Mouse (Mus musculus): Measurements from ENCODE around the gene Atp23.
"Not testable (repeated sequence)": the region's sequence is repeated elsewhere in the genome, so short reads cannot be mapped to it uniquely, and the experiment has no call there.

The Atp23 gene

DNA sequence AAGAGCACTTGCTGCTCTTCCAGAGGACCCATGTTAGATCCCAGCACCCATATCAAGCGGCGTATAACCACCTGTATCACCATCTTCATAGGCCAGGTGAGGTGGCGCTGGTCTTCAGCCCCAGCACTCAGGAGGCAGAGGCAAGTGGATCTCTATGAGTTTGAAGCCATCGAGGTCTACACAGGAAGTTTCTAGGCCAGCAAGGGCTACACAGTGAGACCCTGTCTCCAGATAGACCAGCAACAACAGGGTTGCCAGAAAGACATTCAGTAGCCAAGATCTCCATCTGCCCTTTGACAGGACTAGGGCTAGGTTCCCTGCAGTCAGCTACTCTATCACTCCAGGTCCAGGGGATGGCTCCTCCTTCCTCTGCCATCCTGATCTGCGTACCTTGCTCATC, 5.7 kb upstream of the Atp23 start:
- DNase-seq: no peak

DNA sequence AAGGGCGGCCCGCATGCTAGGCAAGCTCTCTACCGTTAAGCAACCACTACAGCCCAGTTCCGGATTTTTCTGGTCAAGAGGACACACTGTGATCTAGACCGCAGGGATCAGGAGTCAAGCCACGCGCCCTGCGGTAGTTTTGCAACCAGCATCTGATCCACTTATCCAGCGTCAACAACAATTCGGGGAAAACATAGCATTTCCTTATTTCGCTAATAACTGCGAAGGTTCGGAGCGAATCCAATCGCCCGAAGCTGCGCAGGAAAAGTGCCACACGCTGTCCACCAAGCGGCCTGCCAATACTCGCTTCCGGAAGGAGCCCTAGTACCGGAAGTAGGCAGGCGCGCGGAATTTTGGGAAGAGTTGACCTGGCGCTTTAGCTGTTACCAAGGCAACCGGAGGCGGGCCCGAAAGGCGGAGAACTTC, 4.5 kb upstream of the Atp23 start:
- peak; percentile 68 for DNase-seq

DNA sequence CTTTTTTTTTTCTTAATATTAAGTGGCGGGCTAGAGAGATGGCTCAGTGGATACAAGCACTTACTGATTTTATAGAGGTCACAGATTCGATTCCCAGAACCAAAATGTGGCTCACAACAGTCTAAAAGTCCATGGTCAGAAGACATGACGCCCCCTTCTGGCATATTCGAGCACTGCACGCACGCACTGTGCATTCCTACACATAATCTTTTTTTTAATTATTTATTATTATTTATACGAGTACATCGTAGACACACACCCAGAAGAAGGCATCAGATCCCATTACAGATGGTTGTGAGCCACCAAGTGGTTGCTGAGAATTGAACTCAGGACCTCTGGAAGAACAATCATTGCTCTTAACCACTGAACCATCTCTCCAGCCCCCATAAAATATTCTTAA, 3.9 kb upstream of the Atp23 start:
- peak; percentile 41 to 45 for DNase-seq

DNA sequence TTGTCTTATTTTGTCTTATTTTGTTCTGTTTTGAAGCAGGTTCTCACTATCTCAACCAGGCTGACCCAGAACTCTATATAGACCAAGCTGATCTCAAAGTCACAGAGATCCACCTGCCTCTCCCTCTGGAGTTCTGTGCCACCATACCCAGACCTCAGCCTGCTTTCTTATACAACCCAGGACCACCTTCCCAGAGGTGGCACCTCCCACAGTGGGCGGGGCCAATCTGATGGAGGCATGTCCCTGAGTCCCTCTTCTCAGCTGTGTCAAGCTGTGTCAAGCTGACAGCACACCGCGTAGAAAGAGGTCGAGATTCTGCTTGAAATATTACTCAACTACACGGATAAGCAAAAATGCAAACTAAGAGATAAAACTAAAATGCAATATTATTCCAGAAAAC, 3.1 kb upstream of the Atp23 start:
- peak; percentile 38 to 46 for DNase-seq

DNA sequence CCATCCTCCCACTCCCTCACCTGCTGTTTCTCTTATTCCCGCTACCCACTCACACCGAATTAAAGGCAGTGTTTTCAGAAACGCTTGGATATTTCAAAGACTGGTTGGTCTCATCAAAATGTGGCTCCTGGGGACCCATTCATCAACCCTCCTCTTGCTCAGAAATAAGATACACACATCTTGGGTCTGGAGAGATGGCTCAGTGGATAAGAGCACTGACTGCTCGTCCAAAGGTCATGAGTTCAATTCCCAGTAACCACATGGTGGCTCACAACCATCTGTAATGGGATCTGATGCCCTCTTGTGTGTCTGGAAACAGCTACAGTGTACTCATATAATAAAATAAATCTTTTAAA, 311 bp upstream of the Atp23 start:
- no peak for DNase-seq

DNA sequence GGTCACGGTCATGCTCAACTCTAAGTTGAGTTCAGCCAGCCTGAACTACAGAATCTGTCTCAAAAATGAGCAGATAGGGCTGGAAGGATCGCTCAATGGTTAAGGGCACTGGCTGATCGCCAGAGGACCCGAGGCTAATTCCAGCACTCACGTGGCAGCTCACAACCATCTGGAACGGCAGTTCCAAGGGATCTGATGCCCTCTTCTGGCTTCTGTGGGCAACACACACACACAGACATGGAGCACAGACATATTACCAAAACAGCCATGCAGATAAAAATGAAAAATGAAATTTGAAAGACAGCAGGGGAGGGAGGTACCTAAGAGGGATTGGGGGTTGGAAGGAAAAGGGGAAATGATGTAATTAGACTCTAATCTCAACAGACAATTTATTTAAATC, 5.3 kb downstream of the Atp23 start:
- no peak for DNase-seq

DNA sequence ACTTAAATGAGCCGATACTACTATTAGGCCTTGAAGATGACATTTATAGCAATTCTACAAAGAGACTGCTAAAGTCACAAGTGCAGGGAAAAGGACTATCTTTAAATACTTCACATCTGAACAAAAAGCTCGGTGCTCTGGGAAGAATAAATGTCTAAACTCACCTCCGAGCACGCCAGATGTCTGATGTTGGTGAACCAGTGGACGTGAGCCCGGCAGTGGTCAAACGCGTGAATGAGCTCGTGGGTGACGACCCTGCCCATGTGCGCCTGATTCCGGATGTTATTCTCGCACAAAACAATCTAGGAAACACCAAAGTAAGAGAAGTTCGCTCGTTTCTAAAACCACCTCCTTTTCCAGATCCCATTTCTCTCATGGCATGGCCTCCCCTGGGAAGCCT, 7.1 kb downstream of the Atp23 start:
- no peak for DNase-seq

DNA sequence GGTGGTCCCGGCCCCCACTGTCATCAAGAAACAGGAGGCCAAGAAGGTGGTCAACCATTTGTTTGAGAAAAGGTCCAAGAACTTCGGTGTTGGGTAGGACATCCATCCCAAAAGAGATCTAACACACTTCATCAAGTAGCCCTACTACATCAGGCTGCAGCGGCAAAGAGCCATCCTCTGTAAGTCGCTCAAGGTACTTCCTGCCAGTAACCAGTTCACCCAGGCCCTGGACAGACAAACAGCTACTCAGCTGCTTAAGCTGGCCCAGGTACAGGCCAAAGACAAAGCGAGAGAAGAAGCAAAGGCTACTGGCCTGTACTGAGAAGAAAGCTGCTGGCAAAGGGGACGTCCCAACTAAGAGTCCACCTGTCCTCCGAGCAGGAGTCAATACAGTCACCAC, 8.0 kb downstream of the Atp23 start:
- no peak for DNase-seq

DNA sequence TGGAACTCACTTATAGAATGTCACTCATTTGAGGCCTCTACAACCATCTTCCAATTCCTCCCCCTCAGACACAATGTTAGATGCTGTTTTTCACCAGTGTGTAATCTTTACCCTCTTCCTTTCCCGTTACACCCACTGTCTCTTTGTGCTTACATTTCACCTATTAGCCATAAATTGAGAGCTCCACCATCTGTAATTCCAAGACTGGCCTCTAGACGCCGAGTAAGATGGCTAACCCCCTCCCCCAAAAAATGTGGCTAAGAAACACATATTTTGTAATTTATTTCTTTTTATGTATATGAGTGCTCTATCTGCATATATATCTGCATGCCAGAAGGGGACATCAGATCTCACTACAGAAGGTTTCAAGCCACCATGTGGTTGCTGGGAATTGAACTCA, 27.4 kb downstream of the Atp23 start:
- no peak for DNase-seq

DNA sequence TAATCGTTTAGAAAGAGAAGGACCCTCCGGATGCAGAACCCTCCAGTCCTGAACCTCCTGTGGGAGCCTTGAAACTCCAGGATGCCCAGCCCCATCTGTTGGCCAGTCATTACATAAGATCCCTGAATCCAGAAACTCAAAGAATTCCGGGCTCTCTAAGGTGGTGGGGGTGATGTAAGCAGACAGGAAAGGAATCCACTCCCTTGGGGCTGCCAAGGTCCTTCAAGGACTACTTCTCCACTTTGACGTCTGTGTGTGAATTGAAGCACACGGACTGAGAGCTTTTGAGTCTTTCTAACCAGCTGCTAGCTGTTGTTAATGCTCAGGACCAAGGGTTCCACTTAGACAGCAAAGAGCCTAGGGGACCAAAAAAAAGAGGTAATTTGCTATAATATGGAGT, 28.9 kb downstream of the Atp23 start:
- DNase-seq: no peak

DNA sequence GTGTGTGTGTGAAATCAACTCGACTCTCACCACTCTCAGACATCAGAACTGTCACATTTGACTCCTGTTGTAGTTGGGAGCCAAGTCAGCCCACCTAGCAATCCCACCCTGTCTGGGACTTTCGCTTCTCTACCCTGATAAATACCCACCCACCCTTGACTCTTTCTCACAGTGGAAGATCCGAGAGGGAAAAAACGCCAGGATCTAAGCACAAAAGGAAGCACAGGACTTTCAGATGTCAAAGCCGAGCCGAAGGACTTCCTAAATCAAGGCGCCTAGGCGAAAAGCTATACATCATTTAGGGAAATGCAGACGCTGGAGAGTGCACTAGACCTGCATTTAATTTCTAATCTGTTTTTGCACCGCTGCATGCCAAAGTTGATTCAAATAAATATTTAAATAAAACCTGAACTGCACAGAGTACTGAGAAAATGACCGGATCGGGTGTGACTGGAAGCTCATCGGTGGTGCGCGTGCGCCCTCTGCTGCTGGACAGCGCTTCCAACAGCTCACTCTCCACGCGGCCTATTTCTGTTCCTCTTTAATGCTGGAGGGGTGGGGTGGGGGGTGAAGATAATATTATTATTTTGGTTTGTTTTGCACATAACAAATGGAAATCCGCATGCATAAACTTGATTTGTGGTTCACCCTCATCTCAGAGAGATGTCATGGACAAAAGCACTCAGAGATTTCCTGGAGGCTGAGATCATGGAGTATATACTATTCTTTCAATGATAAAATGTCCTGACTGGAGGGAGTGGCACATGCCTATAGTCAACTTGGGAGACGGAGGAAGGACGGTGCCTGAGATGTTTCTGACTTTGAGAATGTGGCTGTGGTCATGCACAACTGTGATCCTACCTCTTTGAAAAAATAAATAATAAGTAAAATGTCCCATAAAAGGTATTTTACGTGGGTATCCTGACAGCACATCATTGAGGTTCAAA, 31.5 kb downstream of the Atp23 start:
- peak; percentile 82 to 84 for DNase-seq

DNA sequence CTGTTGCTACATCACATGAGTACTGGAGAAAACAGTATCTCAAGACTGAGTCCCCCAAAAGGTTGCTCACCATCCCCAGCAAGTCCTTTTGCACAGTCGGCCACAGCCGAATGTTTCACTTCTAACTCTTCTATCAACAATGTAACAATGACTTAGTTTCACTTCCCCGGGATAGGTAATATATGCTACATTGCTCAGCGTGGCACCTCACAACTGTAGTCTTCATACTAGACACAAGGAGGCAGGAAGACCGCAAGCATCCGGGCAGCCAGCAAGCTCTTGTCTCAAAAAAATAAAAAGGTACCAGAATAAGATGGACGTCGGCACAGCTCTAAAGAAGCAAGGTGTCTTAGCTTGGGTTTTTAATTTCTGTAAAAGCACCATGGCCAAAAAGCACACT, 35.9 kb downstream of the Atp23 start:
- peak; percentile 15 to 26 for DNase-seq

DNA sequence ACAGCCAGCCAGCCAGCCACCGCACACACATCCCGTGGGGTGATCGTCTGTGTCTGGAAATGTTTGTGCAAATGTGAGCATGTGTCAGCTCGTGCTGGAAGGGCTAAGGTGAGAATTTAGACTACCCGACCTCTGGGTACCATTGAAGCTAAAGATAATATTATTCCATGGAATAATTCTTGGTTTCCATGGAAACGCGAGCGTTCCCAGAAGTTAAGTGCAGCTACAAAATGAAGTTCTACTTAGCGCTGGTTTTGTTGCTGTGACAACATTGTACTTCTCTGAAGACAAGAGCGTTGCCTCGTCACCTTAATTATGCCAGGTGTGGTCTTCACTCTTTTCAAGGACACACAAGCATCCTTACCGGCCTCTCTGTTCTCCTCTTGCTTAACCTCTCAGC, 39.0 kb downstream of the Atp23 start:
- no peak for DNase-seq

DNA sequence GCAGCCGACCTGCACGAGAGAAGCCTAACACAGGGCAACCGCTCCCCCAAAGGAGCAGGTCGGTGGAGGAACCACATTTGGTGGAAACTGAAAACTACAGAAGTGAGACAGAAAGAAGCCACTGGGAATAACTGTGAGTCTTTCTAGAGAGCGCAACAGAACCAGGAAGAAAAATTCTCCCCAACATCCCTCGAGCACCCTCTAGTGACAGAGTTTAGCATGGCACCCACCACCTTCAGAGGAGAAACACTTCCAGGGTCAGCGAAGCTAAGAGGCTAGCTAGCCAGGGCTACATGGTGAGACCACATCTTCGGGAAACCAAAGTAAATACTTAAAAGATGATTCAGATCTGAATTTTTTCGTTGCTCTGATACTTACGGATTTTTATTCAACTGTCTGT, 47.9 kb downstream of the Atp23 start:
- peak; percentile 23 to 30 for DNase-seq

DNA sequence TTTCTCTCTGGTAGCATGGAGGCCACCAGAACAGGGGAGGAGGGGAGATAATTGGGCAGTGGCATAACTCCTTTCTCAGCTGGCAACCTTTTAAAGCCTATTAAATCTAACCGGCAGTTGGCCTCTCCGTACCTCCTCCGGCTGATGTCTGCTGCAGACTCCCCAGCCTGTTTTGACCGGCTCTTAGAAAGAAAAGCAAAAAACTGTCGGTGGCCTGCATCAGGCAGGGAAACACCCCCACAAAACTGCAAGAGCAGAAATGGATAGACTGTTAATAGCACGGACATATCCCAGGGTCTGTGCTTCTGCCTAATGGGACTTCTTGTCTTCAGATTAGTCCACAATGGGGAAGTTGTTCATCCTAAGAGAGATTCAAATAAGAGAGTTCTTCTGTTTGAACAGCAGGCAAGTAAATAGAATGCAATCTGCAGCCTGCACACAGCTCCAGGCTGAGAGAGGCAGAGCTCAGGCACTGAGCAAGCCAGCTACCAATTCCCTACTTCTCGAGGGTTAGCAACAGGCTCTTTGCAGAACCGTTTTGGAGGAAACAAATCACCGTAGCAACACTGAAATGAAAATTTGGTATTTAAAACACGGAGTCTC, 55.7 kb downstream of the Atp23 start:
- no peak for DNase-seq

DNA sequence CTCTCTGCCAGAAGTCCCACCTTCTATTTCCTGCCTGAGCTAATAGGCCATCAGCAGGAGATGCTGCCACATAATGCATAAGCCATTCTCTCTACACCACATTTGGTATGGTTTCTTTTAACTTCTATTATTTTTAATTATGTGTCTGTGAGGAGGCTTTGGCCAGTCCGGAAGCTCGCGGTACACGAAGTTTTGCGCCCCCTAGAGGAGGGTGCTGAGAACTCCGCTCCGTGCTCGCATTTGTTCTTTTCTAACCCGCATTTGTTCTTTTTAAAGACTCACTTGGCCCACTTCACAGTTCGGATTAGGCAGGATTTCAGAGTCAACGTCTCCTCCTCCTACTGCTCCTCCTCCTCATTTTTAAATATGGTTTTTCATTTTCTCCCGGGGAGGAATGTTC, 56.5 kb downstream of the Atp23 start:
- peak; percentile 38 to 39 for DNase-seq

DNA sequence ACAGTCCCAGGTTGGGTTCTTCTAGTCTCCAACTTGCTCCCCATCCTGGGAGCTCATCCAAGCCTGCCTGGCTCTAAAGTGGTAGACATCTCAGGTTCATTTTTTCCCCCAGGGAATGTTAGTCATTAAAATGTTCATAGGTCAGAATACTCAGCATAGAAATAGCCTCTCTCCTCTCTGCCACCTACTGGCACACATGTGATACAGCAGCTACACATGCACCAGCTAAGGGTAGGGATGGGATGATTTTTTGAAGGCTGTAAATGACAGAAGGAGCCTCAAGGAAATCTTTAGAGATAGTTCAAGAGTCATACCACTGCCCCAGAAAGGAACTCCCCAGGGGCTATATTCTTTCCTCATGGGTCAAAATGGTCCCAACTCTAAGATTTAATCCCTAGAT, 60.9 kb downstream of the Atp23 start:
- DNase-seq: no peak

DNA sequence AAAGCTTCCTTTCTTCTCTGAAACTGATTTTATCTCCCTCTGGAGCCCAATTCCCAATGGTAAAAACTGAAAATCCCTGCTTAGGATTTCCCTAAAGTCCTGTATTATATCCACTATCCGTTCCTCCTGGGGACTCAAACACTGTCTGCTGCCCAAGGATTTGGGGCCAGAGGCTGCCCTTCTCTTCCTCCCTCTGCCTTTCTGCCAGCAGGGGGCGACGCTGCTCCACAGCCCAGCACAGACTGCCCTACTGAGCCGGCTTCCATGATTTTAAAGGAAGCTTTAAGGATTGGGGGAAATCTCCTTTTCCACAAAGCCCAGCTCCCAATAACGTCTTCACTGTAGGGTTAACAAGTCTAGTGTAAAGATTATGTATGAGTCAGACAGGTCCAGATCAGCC, 68.1 kb downstream of the Atp23 start:
- peak; percentile 36 to 42 for DNase-seq

DNA sequence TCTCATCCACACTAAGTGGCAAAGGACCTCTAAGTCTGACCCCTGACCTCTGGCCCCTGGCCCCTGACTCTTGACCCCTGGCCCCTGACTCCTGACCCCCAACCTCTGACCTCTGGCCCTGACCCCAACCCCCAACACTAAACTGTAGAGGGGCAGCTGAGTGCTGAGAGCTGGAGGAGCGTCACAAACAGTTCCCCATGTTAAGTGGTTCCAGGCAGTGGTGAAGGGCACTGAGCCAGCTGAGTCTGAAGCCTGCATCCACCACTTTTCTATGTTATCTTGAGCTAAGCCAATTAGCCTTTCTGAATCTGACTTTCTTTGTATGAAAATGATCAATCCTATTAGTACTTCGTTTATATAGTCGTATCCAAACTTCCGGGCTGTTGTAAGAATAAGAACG, 69.8 kb downstream of the Atp23 start:
- no peak for DNase-seq

DNA sequence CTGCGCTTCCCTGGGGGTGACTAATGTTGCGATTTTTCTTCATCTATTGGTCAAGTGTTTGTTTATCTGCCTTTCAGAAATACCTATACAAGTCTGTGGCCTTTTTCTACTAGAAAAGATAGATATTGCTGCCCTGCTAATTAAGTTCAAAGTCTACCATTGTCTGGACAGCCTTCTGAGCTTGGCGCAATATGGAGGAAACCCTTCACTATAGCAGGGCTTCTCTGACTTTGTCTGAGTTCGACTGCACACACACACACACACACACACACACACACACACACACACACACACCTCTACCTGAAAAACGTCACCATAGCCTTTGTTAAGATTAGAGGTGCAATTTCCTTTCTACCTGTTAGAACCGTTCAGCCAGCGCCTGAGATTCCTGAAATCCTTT, 72.5 kb downstream of the Atp23 start:
- no peak for DNase-seq

DNA sequence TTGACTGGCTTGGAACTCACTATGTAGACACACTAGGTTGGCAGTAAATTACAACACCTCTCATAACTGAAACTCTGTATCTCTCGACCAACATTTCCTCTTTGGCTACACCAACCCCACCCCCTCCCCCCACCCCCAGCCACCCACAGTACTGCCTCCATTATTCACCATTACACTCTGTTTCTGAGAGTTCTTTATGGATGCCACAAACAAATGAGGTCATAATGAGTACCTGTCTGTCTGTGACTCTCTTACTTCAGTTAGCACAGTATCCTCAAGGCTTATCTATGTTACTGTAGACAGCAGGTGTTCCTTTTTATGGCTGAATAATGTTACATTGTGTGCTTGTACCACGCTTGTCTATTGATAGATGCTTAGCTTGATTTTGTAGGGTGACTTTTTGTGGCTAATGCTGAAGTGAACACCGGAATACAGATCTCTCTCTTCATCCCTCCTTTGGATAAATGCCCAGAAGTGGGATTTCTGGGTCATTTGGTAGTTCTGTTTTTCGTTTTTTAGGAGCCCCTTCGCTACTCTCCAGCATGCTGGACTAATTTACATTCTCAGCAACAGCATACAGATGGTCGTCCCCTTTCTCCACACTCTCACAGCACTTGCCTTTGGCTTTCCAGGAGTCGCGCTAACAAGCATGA, 73.1 kb downstream of the Atp23 start:
- DNase-seq: no peak

DNA sequence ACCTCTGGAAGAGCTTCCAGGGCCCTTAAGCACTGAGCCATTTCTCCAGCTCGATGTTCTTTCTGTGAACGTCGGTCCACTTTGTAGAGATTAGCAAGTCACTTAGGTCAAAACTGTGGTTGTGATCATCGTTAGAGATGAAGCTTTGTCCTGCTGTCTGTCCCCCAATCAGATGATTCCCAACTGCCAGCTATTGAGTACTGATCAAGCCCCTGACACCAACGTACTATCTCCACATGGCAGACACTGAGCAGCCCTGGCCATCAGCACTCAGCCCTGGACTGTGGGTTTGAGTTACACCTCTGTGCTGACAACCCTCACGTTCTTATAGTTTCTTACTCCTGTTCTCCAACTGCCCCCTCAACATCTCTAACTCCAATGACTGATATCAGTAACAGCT, 74.2 kb downstream of the Atp23 start:
- DNase-seq: no peak

DNA sequence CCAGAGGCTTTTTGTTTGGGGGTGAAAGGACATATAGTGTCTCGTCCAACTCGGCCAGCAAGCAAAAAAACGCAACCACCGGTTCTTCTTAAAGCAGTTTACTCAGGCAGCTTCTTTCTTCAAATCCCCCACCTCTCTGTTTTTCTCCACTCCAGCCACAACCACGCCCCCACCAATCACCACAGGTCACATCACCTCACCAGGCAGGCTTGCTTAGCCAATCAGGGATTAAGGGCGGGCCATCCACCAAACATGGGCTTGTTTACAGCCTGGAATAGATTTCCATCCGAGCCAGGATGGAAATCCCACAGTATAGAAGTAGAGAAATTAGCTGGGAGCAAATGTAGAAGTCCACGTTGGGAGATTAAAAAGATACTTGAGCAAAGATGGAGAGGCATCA, 74.9 kb downstream of the Atp23 start:
- not testable (repeated sequence) for DNase-seq

DNA sequence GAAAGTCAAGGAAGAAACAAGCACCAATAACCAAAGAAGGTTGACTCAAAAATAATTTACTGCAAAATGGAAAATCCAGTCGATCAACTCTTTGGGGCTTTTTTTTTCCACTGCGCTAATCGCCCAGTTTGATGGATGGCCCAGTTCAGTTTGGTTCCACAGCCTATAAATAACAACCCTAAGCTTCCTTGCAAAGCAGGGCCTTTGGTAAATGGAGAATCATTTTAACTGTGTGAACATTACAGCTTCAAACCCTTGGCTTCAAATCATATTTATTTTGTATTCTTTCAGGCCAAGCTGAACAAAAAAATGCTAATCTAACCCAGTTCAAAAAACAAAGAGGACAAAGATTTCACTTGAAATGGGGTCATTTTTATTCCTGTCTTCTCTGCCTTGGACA, 78.7 kb downstream of the Atp23 start:
- no peak for DNase-seq

All from B cell, adult 2 months (primary cell).